Mouse (Mus musculus) limb, embryonic 13.5 days (tissue): ENCODE data around the gene Dguok. TPM values are rescaled to one million over a fixed set of nuclear protein-coding genes. Genes with fewer than 3 reads are reported as not detected.

Source experiments
- ATAC-seq: fragments of 200-750 bp; cut with Nextera tagmentation; 2 replicates; pipeline ENCODE4 v1.8.0; 2017; ENCODE audit warnings: low read depth, moderate number of reproducible peaks, moderate TSS enrichment; ENCODE audit not compliant: low FRiP score
- H3K27ac ChIP-seq: fragments of 300-500 bp; sonication (generic); 2 replicates; pipeline ENCODE4 v1.5.1; 2015; ENCODE audit warnings: inconsistent platforms, mild to moderate bottlenecking, moderate library complexity
- H3K27me3 ChIP-seq: fragments of 300-500 bp; sonication (generic); 2 replicates; pipeline ENCODE4 v1.6.1; 2015; ENCODE audit warnings: mild to moderate bottlenecking, inconsistent platforms
- H3K36me3 ChIP-seq: fragments of 300-500 bp; sonication (generic); 2 replicates; pipeline ENCODE4 v1.6.1; 2015; ENCODE audit warnings: inconsistent platforms, mild to moderate bottlenecking, moderate library complexity
- H3K4me1 ChIP-seq: fragments of 300-500 bp; sonication (generic); 2 replicates; pipeline ENCODE4 v1.6.1; 2015; ENCODE audit warnings: inconsistent platforms
- H3K4me2 ChIP-seq: fragments of 300-500 bp; sonication (generic); replicated peaks from 2 replicates; pipeline ENCODE4 v1.6.1; 2015; ENCODE audit warnings: inconsistent platforms, mild to moderate bottlenecking, moderate library complexity
- H3K4me3 ChIP-seq: fragments of 300-500 bp; sonication (generic); 2 replicates; pipeline ENCODE4 v1.5.1; 2015; ENCODE audit warnings: moderate library complexity, mild to moderate bottlenecking, inconsistent platforms
- H3K9ac ChIP-seq: fragments of 300-500 bp; sonication (generic); 2 replicates; pipeline ENCODE4 v1.6.1; 2015; ENCODE audit warnings: mild to moderate bottlenecking, inconsistent platforms
- H3K9me3 ChIP-seq: fragments of 300-500 bp; sonication (generic); 2 replicates; pipeline ENCODE4 v1.6.1; 2016; ENCODE audit warnings: inconsistent platforms
- WGBS: fragments of 180-500 bp; shearing (Covaris S2); methylation state at CpG from one replicate; pipeline ENCODE4 v1.1.7; 2015; 5-methylcytosine and 5-hydroxymethylcytosine counted together
- polyA plus RNA-seq: library from polyadenylated mRNA; unstranded; fragments of >200 nt; fragmentation: Nextera tagmentation; extraction: Ambion mirVana; gene quantifications from 2 replicates; pipeline ENCODE4 v1.2.1, GENCODE M21; 2015

Dguok gene
- polyA plus RNA-seq = 88.4 and 89.5 TPM in 2 replicates

DNA sequence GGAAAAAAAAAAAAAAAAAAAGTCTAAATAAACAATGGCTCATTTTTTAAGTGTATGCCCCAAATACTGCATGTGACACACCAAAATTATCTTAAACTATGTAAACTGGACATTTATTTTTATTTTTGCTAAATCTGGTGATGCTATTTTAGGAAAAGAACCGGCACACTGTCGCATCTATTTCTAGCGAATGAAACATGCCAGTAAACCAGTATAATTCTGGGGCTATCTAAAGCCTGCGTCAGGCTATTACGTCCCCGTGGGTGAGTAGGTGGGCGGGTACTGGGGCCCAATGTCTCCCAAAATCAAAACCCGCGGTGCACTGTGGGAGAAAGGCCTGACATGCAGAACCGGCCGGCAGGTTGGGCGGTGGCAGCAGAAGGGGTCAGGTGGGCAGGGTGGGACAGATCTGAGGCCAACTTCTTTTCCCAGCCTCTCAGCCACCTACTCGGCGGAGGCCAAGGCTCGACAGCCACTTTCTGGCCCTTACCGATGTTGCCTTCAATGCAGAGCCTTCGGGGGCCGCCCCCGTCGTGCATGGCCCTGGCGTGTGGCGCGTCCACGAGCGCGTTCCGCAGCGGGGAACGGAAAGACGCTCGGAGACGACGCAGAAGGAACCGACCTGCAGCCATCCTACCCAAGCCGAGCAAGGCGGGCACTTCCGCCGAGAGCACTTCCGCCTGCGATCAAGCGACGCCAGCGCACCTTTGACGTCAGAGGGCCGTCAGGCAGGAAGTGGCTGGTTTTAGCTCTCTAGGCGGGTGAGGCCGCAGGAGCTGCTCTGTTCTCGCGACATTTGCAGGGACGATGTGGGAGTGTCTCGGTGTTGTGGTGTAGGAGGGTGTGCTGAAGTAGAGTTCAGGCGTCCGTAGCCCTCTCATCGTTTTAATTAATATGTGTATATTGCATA lies at the start of gene Dguok:
Dguok (minus strand) TSS at position 712 of the 910 bp plus-strand sequence.
- peak within 1 kb of the TSS; percentile 96 for H3K27ac ChIP-seq
- peaks cover 15% of the 10 kb centered on the region for H3K4me1 ChIP-seq
- peaks cover 4% of the 10 kb centered on the region; the same call in 1 of the 2 replicates for H3K36me3 ChIP-seq
- peak; percentile 99 for ATAC-seq
- peak within 1 kb of the TSS; percentile 71 for H3K4me2 ChIP-seq
- WGBS = under 1% methylated on average over 54 of the region's 54 CpGs
- H3K9me3 ChIP-seq = no peaks in the 10 kb centered on the region
- peak within 1 kb of the TSS; percentile 74 for H3K4me3 ChIP-seq
- H3K9ac ChIP-seq = peak within 1 kb of the TSS; percentile 86
- H3K27me3 ChIP-seq = no peaks in the 10 kb centered on the region

- no peaks in the 10 kb centered on the region for H3K27me3 ChIP-seq
- H3K9ac ChIP-seq = no peak overlapping the region
- 86% methylated on average over 6 of the region's 6 CpGs for WGBS
- no peak overlapping the region for H3K4me3 ChIP-seq
- no peak overlapping the region for H3K4me2 ChIP-seq
- H3K36me3 ChIP-seq = peaks cover 68% of the 10 kb centered on the region
- no peaks in the 10 kb centered on the region for H3K9me3 ChIP-seq
- no peak overlapping the region for H3K27ac ChIP-seq
- no peaks in the 10 kb centered on the region for H3K4me1 ChIP-seq
- ATAC-seq = no peak
Observed at GRCm38 (mm10) chr6:83555972-83556371, 49.2 kb upstream of the Dguok start.

DNA sequence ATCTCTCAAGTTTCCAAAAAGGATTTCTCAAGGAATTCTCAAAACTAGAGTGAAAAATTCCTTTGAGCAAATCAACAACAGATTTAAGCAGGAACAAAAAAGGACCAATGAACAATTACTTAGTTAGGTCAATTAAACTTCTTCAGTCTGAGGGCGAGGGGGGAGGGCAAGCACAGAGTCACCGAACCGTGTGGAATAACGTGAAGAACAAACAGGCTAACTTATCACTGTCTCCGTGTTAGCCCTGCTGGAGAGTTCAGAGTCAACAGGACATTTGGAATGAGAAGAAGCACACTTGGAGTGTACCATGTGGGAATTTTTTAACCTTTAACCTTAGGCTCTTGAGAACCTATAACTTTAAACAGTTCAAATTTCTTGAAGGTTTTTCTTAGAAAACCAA lies 41.6 kb upstream of the Dguok start:
- no peak overlapping the region for H3K27ac ChIP-seq
- WGBS = 67% methylated on average over 5 of the region's 5 CpGs
- H3K4me3 ChIP-seq = no peak overlapping the region
- ATAC-seq = no peak
- no peaks in the 10 kb centered on the region for H3K27me3 ChIP-seq
- no peak overlapping the region for H3K9ac ChIP-seq
- H3K4me1 ChIP-seq = no peaks in the 10 kb centered on the region
- H3K4me2 ChIP-seq = no peak overlapping the region
- no peaks in the 10 kb centered on the region for H3K9me3 ChIP-seq
- H3K36me3 ChIP-seq = peaks cover 48% of the 10 kb centered on the region

- ATAC-seq = no peak
Observed at GRCm38 (mm10) chr6:83545778-83546177, 39.0 kb upstream of the Dguok start.

DNA sequence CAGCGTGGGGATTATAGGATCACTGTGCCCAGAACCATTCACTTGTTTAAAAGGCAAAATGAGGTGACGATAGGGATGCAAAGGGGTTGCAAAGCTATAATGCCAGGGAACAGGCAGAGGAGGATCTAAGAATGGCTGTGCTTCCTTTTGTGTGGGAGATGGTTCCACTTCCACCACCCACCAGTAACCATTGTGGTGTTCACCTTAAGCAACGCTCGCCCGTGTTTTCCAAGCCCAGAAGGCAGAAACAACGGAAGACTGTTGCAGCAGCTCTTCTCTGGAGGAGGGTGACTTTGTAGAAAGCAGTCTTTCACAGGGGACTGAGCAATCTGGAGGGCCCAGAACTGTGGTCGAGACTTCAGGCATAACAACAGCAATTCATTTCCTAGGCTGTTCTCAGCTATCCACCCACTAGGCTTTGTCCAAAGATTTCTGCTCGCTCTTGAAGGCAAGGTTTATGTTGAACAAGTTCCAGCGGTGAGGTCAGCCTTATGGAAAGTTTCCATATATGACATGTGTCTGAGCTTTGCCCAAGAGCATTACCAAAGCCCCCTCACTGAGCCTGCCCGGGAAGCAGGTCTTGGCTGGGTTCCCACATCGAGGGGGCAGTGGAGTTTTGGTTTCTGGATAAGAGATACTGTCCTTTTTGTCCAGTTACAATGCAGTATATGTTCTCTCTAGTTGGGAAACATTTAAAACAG lies 35.1 kb upstream of the Dguok start:
- no peak overlapping the region for H3K4me2 ChIP-seq
- WGBS = 67% methylated on average over 11 of the region's 11 CpGs
- no peak overlapping the region for H3K9ac ChIP-seq
- peak overlapping the region; percentile 75 for H3K27ac ChIP-seq
- H3K27me3 ChIP-seq = no peaks in the 10 kb centered on the region
- H3K36me3 ChIP-seq = peaks cover 26% of the 10 kb centered on the region
- peak; percentile 54; the same call in 1 of the 2 replicates for ATAC-seq
- 0 out of 2 replicates have a peak, but pooled peaks cover 4% of the 10 kb centered on the region for H3K4me1 ChIP-seq
- no peaks in the 10 kb centered on the region for H3K9me3 ChIP-seq
- no peak overlapping the region for H3K4me3 ChIP-seq

More at GRCm38 (mm10) chr6:83545778-83546177, 39.0 kb upstream of the Dguok start:
- Histone ChIP-seq H3K27ac (no peak overlapping the region), H3K4me3 (no peak overlapping the region), H3K9me3 (no peaks in the 10 kb centered on the region), H3K9ac (no peak overlapping the region), H3K27me3 (no peaks in the 10 kb centered on the region), H3K36me3 (peaks cover 38% of the 10 kb centered on the region), H3K4me1 (0 out of 2 replicates have a peak, but pooled peaks cover 4% of the 10 kb centered on the region), H3K4me2 (no peak overlapping the region)
- WGBS = 83% methylated on average over 3 of the region's 3 CpGs

DNA sequence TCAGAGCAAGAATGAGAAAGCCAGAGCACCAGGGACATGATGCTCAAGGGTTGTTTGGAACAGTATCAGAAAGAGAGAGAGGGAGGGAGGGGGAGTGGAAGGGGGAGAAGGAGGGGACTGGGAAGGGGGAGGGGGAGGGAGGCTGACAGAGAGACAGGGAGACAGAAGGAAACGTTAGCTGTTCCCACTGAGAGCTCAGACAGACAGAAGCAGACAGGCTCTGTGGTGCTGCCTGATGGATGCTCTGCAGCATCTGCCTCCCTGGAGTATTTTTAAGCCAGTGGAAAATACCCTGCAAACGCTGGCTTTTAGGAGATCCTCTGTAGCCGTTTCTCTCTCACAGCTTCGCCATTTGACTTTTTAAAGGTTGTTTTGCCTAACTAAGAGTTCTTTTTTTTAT lies 33.2 kb upstream of the Dguok start:
- no peak for ATAC-seq
- Histone ChIP-seq H3K9me3 (no peaks in the 10 kb centered on the region), H3K27ac (no peak overlapping the region), H3K4me1 (peaks cover 11% of the 10 kb centered on the region; the same call in 1 of the 2 replicates), H3K36me3 (peaks cover 9% of the 10 kb centered on the region), H3K4me2 (no peak overlapping the region), H3K9ac (no peak overlapping the region), H3K27me3 (no peaks in the 10 kb centered on the region), H3K4me3 (no peak overlapping the region)
- WGBS = 33% methylated on average over 4 of the region's 4 CpGs

DNA sequence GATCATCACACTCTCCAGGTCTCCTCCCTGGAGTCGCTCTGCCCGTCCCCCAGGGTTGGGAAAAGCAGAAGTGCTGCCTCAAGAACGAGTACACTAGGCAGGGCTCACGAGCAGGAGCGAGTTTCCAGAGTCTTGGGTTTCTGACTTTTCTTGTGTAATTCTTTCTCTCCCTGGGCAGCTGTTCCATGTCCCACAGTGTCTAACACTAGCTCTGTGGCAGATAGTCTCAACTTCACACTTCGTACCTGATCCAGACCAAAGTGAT lies 30.0 kb upstream of the Dguok start:
- Histone ChIP-seq H3K9ac (no peak overlapping the region), H3K4me2 (no peak overlapping the region), H3K27me3 (no peaks in the 10 kb centered on the region), H3K4me3 (no peak overlapping the region), H3K9me3 (no peaks in the 10 kb centered on the region), H3K4me1 (peaks cover 10% of the 10 kb centered on the region; the same call in 1 of the 2 replicates), H3K36me3 (no peaks in the 10 kb centered on the region), H3K27ac (peak overlapping the region; percentile 53)
- no peak for ATAC-seq
- WGBS = 38% methylated on average over 6 of the region's 6 CpGs

DNA sequence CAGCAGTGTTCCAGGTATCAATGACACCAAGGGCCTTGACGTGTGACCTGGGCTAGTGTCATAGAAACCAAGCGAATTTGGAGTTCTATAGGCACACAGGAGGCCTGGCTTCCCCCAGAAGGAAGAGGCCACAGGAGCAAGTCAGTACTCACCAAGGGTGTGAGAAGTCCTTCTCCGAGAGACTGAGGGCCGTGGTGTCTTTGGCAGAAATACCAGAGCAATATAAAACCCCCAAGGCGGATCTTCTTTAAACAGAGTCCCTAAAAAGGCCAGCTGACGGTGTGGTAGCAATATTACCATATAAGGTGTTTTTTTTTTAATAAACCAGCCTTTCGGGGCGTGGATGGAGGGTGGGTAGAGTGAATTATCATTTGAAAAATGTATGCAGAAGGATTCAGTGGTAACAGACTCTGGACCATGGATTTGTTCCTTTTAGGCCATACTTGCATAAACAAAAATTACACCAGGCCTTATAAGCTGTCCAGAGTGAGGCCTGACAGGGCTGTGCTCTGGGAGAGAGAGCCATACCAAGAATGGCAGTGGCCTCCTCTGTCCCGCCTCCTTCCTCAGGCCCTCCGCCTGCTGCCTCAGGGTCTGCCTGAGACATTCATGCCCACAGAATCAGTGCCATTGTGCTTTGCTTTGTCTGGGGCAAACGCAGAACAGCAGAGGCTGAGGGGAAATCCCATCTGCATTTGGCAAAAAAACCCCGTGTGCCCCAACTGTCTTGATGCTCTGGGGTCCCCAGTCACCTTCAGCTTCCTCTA lies 29.4 kb upstream of the Dguok start, which contains the start of gene Actg2:
Actg2 (minus strand) TSS at position 238 of the 767 bp plus-strand sequence.
- Histone ChIP-seq H3K4me1 (peaks cover 8% of the 10 kb centered on the region; the same call in 1 of the 2 replicates), H3K9me3 (no peaks in the 10 kb centered on the region), H3K27me3 (no peaks in the 10 kb centered on the region), H3K4me2 (no peak within 1 kb of the TSS), H3K27ac (peak within 1 kb of the TSS; percentile 53), H3K9ac (no peak within 1 kb of the TSS), H3K36me3 (no peaks in the 10 kb centered on the region), H3K4me3 (no peak within 1 kb of the TSS)
- no peak for ATAC-seq
- WGBS = 65% methylated on average over 12 of the region's 12 CpGs

GRCm38 (mm10) chr6:83532608-83533007 lies 25.8 kb upstream of the Dguok start:
- 65% methylated on average over 2 of the region's 2 CpGs for WGBS
- H3K9ac ChIP-seq = no peak overlapping the region
- no peak overlapping the region for H3K27ac ChIP-seq
- no peak for ATAC-seq
- no peaks in the 10 kb centered on the region for H3K27me3 ChIP-seq
- no peaks in the 10 kb centered on the region for H3K9me3 ChIP-seq
- no peaks in the 10 kb centered on the region for H3K36me3 ChIP-seq
- no peak overlapping the region for H3K4me2 ChIP-seq
- no peak overlapping the region for H3K4me3 ChIP-seq
- H3K4me1 ChIP-seq = peaks cover 8% of the 10 kb centered on the region; the same call in 1 of the 2 replicates

GRCm38 (mm10) chr6:83523194-83523593 lies 16.4 kb upstream of the Dguok start:
- WGBS = 39% methylated on average over 6 of the region's 6 CpGs
- H3K27ac ChIP-seq = no peak overlapping the region
- H3K4me1 ChIP-seq = no peaks in the 10 kb centered on the region
- H3K4me3 ChIP-seq = no peak overlapping the region
- no peaks in the 10 kb centered on the region for H3K36me3 ChIP-seq
- no peak for ATAC-seq
- H3K4me2 ChIP-seq = no peak overlapping the region
- H3K9ac ChIP-seq = no peak overlapping the region
- H3K9me3 ChIP-seq = no peaks in the 10 kb centered on the region
- H3K27me3 ChIP-seq = no peaks in the 10 kb centered on the region

DNA sequence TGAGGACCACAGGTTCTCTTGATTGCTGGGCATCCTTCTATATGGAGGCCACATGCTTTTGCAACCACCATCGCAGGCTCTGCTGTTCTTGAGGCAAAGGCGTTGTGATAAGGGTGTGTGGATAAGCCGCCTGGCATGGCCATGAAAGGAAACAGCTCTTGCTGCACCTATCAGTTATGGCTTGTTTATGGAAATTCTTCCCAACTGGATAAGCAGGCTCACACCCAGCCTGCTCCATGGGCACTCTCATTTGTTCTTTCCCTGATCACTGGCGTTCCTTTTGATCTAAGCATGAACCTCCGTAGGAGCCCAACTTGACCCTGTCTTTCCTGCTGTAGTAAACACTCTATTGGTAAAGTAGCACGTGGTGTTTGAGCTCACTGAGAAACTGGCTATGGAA lies 15.0 kb upstream of the Dguok start:
- Histone ChIP-seq H3K27ac (no peak overlapping the region), H3K4me1 (no peaks in the 10 kb centered on the region), H3K9me3 (no peaks in the 10 kb centered on the region), H3K4me3 (no peak overlapping the region), H3K36me3 (no peaks in the 10 kb centered on the region), H3K9ac (no peak overlapping the region), H3K4me2 (no peak overlapping the region), H3K27me3 (no peaks in the 10 kb centered on the region)
- no peak for ATAC-seq
- 71% methylated on average over 6 of the region's 6 CpGs for WGBS

- 75% methylated on average over 3 of the region's 3 CpGs for WGBS
- Histone ChIP-seq H3K27me3 (no peaks in the 10 kb centered on the region), H3K9ac (no peak overlapping the region), H3K27ac (no peak overlapping the region), H3K4me3 (no peak overlapping the region), H3K9me3 (no peaks in the 10 kb centered on the region), H3K4me1 (no peaks in the 10 kb centered on the region), H3K36me3 (no peaks in the 10 kb centered on the region), H3K4me2 (no peak overlapping the region)
- ATAC-seq = no peak
Observed at GRCm38 (mm10) chr6:83518637-83519036, 11.9 kb upstream of the Dguok start.
